Comparison of ENCODE assay signal across 8 mouse cellular contexts in the genomic region with DNA sequence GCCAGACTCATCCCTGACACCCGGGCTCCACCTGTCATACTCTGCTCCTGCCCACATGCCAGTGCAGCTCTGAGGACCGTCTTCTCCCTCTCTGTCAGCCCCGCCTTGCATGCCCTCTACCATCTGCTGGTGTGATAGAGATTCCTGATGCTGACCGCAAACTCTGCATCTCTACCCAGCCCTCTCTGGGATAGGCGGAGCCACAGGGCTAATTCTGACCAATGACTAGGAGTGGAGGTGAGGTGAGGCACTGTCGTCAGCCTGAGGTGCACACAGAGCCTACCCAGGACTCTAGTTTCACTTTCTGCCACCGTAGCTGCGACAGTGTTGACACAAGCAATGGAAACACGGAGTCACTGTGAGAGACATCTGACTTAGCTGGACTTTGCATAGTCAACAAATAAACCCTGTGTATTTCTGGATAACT. TPM values are rescaled to one million over a fixed set of nuclear protein-coding genes. Genes with fewer than 3 reads are reported as not detected.
A peak's percentile ranks its signal among the peaks of the same experiment; 100 is the strongest.
DNase-seq lines count a peak whose midpoint lies in the region; ATAC-seq and TF ChIP-seq lines count a peak whose summit lies in the region.

No protein-coding gene starts in this region.

- peak overlapping the region; percentile 34; the same call in 1 of the 2 replicates for H3K9ac ChIP-seq in limb, embryonic 14.5 days (ENCODE audit: low read depth, low read length, severe bottlenecking)
- peak overlapping the region; percentile 21 for H3K9ac ChIP-seq in midbrain, embryonic 14.5 days (replicated peaks; ENCODE audit: low read length)

- H3K27ac ChIP-seq in limb, embryonic 14.5 days (replicated peaks; ENCODE audit: low read depth, low read length) = peak overlapping the region; percentile 70
- no peak overlapping the region; the same call in 1 of the 2 replicates for H3K27ac ChIP-seq in midbrain, embryonic 14.5 days (replicated peaks; ENCODE audit: low read depth, low read length)

- H3K4me2 ChIP-seq in limb, embryonic 14.5 days (replicated peaks; ENCODE audit: low read depth, low read length, severe bottlenecking) = peak overlapping the region; percentile 46
- peak overlapping the region; percentile 38 for H3K4me2 ChIP-seq in midbrain, embryonic 14.5 days (ENCODE audit: low read length)

- peak overlapping the region; percentile 16 for H3K4me3 ChIP-seq in limb, embryonic 14.5 days (replicated peaks; ENCODE audit: low read length)
- H3K4me3 ChIP-seq in midbrain, embryonic 14.5 days (replicated peaks; ENCODE audit: low read depth, low read length) = no peak overlapping the region

- peak; percentile 77 for ATAC-seq in limb, embryonic 14.5 days (ENCODE audit: low FRiP score, low read depth)
- peak; percentile 62; the same call in 1 of the 2 replicates for ATAC-seq in midbrain, embryonic 14.5 days (ENCODE audit: low FRiP score, low TSS enrichment)

- TF ChIP-seq POLR2A in limb, embryonic 14.5 days (IDR thresholded peaks at IDR 0.05; ENCODE audit: borderline replicate concordance, extremely low read depth, insufficient read depth, insufficient read length) = no peak

- 2% methylated on average over 9 of the region's 9 CpGs for WGBS in limb, embryonic 14.5 days
- 6% methylated on average over 9 of the region's 9 CpGs for WGBS in midbrain, embryonic 14.5 days

- peaks cover 3% of the 10 kb centered on the region; the same call in 1 of the 2 replicates for H3K36me3 ChIP-seq in limb, embryonic 14.5 days (ENCODE audit: control insufficient read depth, insufficient read depth, low read length)
- H3K36me3 ChIP-seq in midbrain, embryonic 14.5 days (ENCODE audit: control insufficient read depth, insufficient read depth, low read length) = no peaks in the 10 kb centered on the region

- H3K4me1 ChIP-seq in limb, embryonic 14.5 days (ENCODE audit: control insufficient read depth, insufficient read depth, low read length) = peaks cover 25% of the 10 kb centered on the region
- H3K4me1 ChIP-seq in midbrain, embryonic 14.5 days (ENCODE audit: control insufficient read depth, insufficient read depth, low read length) = peaks cover 14% of the 10 kb centered on the region

- no peaks in the 10 kb centered on the region for H3K27me3 ChIP-seq in limb, embryonic 14.5 days (ENCODE audit: control insufficient read depth, insufficient read depth, low read length)
- H3K27me3 ChIP-seq in midbrain, embryonic 14.5 days (ENCODE audit: control insufficient read depth, insufficient read depth, low read length) = no peaks in the 10 kb centered on the region

- H3K9me3 ChIP-seq in limb, embryonic 14.5 days (ENCODE audit: control insufficient read depth, low read length) = no peaks in the 10 kb centered on the region
- no peaks in the 10 kb centered on the region for H3K9me3 ChIP-seq in midbrain, embryonic 14.5 days (ENCODE audit: control insufficient read depth, low read length)

- DNase-seq in right cerebral cortex, adult 18-20 months = peak; percentile 85
- DNase-seq in right cerebral cortex, postnatal 14 days = no peak
- peak; percentile 72 to 77 for DNase-seq in cerebellum, postnatal 10 days
- DNase-seq in gastrocnemius, adult 8-10 months (ENCODE audit: low spot score in 2 of 2) = peak; percentile 58 to 59
- DNase-seq in induced T-regulatory cell, adult 2 months (ENCODE audit: low read depth) = peak; percentile 97
- DNase-seq in limb, embryonic 14.5 days (ENCODE audit: low spot score) = peak; percentile 66
- peak; percentile 52 for DNase-seq in midbrain, embryonic 14.5 days
- peak; percentile 85 for DNase-seq in telencephalon, adult 2 months (ENCODE audit: low read depth, low spot score)

RNA-seq across cellular contexts. Expression of gene Ier5l, which starts 10.1 kb away (rescaled TPM):
- total RNA-seq in gastrocnemius, adult 8-10 months (2022) = 1 to 10 TPM in 3 of 4 experiments, under 1 TPM in 1; 0.96 to 1.7 (median 1.4) TPM
- polyA plus RNA-seq in limb, embryonic 14.5 days (2012; rRNA removed) = 31.0 and 47.8 TPM in 2 replicates
- polyA plus RNA-seq in limb, embryonic 14.5 days (2014; fragmentation: Nextera tagmentation; extraction: Ambion mirVana) = 3.9 and 7.5 TPM in 2 replicates
- 3.7 and 4.3 TPM in 2 replicates for polyA plus RNA-seq in midbrain, embryonic 14.5 days (2014; fragmentation: Nextera tagmentation; extraction: Ambion mirVana)

RNA-seq across cellular contexts. Expression of gene Ptpa, which starts 48.1 kb away (rescaled TPM):
- 10 to 100 TPM; 55.6 to 70.0 (median 63.9) TPM for total RNA-seq in gastrocnemius, adult 8-10 months (2022)
- 142 and 168 TPM in 2 replicates for polyA plus RNA-seq in limb, embryonic 14.5 days (2012; rRNA removed)
- polyA plus RNA-seq in limb, embryonic 14.5 days (2014; fragmentation: Nextera tagmentation; extraction: Ambion mirVana) = 74.5 and 87.6 TPM in 2 replicates
- 86.7 and 115 TPM in 2 replicates for polyA plus RNA-seq in midbrain, embryonic 14.5 days (2014; fragmentation: Nextera tagmentation; extraction: Ambion mirVana)

RNA-seq across cellular contexts. Expression of gene Crat, which starts 48.3 kb away (rescaled TPM):
- 100 to 1,000 TPM; 355 to 420 (median 382) TPM for total RNA-seq in gastrocnemius, adult 8-10 months (2022)
- 25.0 and 31.0 TPM in 2 replicates for polyA plus RNA-seq in limb, embryonic 14.5 days (2012; rRNA removed)
- 33.4 and 36.1 TPM in 2 replicates for polyA plus RNA-seq in limb, embryonic 14.5 days (2014; fragmentation: Nextera tagmentation; extraction: Ambion mirVana)
- polyA plus RNA-seq in midbrain, embryonic 14.5 days (2014; fragmentation: Nextera tagmentation; extraction: Ambion mirVana) = 22.2 and 24.0 TPM in 2 replicates
